Mouse (Mus musculus) liver, embryonic 11.5 days (tissue): ENCODE results near the gene Map9. TPM values are rescaled to one million over a fixed set of nuclear protein-coding genes. Genes with fewer than 3 reads are reported as not detected.
"Not testable (repeated sequence)": the region's sequence is repeated elsewhere in the genome, so short reads cannot be mapped to it uniquely, and the experiment has no call there.

Experiments used
- ATAC-seq: fragments of 200-750 bp; cut with Nextera tagmentation; replicated peaks from 2 replicates; pipeline ENCODE4 v1.8.0; 2017; ENCODE audit warnings: moderate number of reproducible peaks, mild to moderate bottlenecking, moderate TSS enrichment, moderate library complexity; ENCODE audit not compliant: low FRiP score
- DNase-seq: peaks from one replicate; pipeline ENCODE4 v3.0.0-alpha.2; 2017; ENCODE audit warnings: low spot score
- H3K27ac ChIP-seq: fragments of 300-500 bp; sonication (generic); 2 replicates; pipeline ENCODE4 v1.5.1; 2014; ENCODE audit warnings: mild to moderate bottlenecking, low read depth, low read length, control low read depth
- H3K27me3 ChIP-seq: fragments of 300-500 bp; sonication (generic); replicated peaks from 2 replicates; pipeline ENCODE4 v1.6.1; 2014; ENCODE audit warnings: low read length, mixed read lengths; ENCODE audit not compliant: control insufficient read depth, insufficient read depth
- H3K36me3 ChIP-seq: fragments of 300-500 bp; sonication (generic); 2 replicates; pipeline ENCODE4 v1.6.1; 2014; ENCODE audit warnings: mild to moderate bottlenecking, low read length, moderate library complexity, mixed read lengths; ENCODE audit not compliant: control insufficient read depth, insufficient read depth
- H3K4me1 ChIP-seq: fragments of 300-500 bp; sonication (generic); replicated peaks from 2 replicates; pipeline ENCODE4 v1.6.1; 2014; ENCODE audit warnings: low read length, mixed read lengths; ENCODE audit not compliant: control insufficient read depth, insufficient read depth
- H3K4me2 ChIP-seq: fragments of 300-500 bp; sonication (generic); 2 replicates; pipeline ENCODE4 v1.6.1; 2014; ENCODE audit warnings: mild to moderate bottlenecking, control low read depth, moderate library complexity
- H3K4me3 ChIP-seq: fragments of 300-500 bp; sonication (generic); 2 replicates; pipeline ENCODE4 v1.5.1; 2014; ENCODE audit warnings: low read depth, low read length, control low read depth
- H3K9ac ChIP-seq: fragments of 300-500 bp; sonication (generic); 2 replicates; pipeline ENCODE4 v1.6.1; 2014; ENCODE audit warnings: low read depth, low read length, control low read depth
- H3K9me3 ChIP-seq: fragments of 300-500 bp; sonication (generic); 2 replicates; pipeline ENCODE4 v1.6.1; 2016; ENCODE audit warnings: low read length, inconsistent platforms, mixed read lengths; ENCODE audit not compliant: control insufficient read depth
- WGBS: fragments of 180-500 bp; shearing (Covaris S2); extraction: QIAGEN DNeasy Blood & Tissue Kit; methylation state at CpG from one replicate; pipeline ENCODE4 v1.1.7; 2014; 5-methylcytosine and 5-hydroxymethylcytosine counted together
- polyA plus RNA-seq: library from polyadenylated mRNA; unstranded; fragments of >200 nt; fragmentation: Nextera tagmentation; extraction: Ambion mirVana; gene quantifications from 2 replicates; pipeline ENCODE4 v1.2.1, GENCODE M21; 2014

Gene Map9
- 1.5 and 1.8 TPM in 2 replicates for polyA plus RNA-seq

GRCm38 (mm10) chr3:82357797-82358524, at the start of gene Map9:
Map9 (plus strand) TSS chr3:82358044.
- H3K9me3 ChIP-seq = no peaks in the 10 kb centered on the region
- no peaks in the 10 kb centered on the region for H3K4me1 ChIP-seq
- no peaks in the 10 kb centered on the region for H3K27me3 ChIP-seq
- WGBS = under 1% methylated on average over 47 of the region's 54 CpGs
- H3K36me3 ChIP-seq = no peaks in the 10 kb centered on the region
- peak within 1 kb of the TSS; percentile 72 for H3K4me2 ChIP-seq
- H3K4me3 ChIP-seq = peak within 1 kb of the TSS; percentile 66
- no peak within 1 kb of the TSS for H3K27ac ChIP-seq
- DNase-seq (peak; percentile 87), ATAC-seq (peak; percentile 98)
- H3K9ac ChIP-seq = 0 out of 2 replicates have a peak within 1 kb of the TSS, but pooled peaks have one; percentile 1

- no peak for DNase-seq
- no peak overlapping the region for H3K9ac ChIP-seq
- H3K27me3 ChIP-seq = no peaks in the 10 kb centered on the region
- H3K4me1 ChIP-seq = no peaks in the 10 kb centered on the region
- no peak overlapping the region for H3K27ac ChIP-seq
- 78% methylated on average over 4 of the region's 4 CpGs for WGBS
- ATAC-seq = no peak
- no peak overlapping the region for H3K4me3 ChIP-seq
- H3K9me3 ChIP-seq = no peaks in the 10 kb centered on the region
- no peak overlapping the region for H3K4me2 ChIP-seq
- H3K36me3 ChIP-seq = no peaks in the 10 kb centered on the region
Observed at GRCm38 (mm10) chr3:82315728-82316127, 42.1 kb upstream of the Map9 start.

- H3K36me3 ChIP-seq, H3K9me3 ChIP-seq, H3K4me3 ChIP-seq, H3K27ac ChIP-seq, H3K9ac ChIP-seq, H3K27me3 ChIP-seq, DNase-seq, H3K4me2 ChIP-seq, ATAC-seq, H3K4me1 ChIP-seq: not testable (repeated sequence)
- WGBS = 86% methylated on average over 1 of the region's 1 CpGs
Observed at GRCm38 (mm10) chr3:82326736-82327135, 31.1 kb upstream of the Map9 start.

GRCm38 (mm10) chr3:82332067-82332466, 25.8 kb upstream of the Map9 start:
- H3K27ac ChIP-seq = no peak overlapping the region
- H3K4me2 ChIP-seq = no peak overlapping the region
- no peak overlapping the region for H3K4me3 ChIP-seq
- H3K27me3 ChIP-seq = no peaks in the 10 kb centered on the region
- 71% methylated on average over 1 of the region's 1 CpGs for WGBS
- no peak overlapping the region for H3K9ac ChIP-seq
- no peaks in the 10 kb centered on the region for H3K36me3 ChIP-seq
- no peak for ATAC-seq
- no peaks in the 10 kb centered on the region for H3K9me3 ChIP-seq
- no peaks in the 10 kb centered on the region for H3K4me1 ChIP-seq
- DNase-seq = no peak

- no peaks in the 10 kb centered on the region for H3K36me3 ChIP-seq
- no peaks in the 10 kb centered on the region for H3K9me3 ChIP-seq
- no peak overlapping the region for H3K9ac ChIP-seq
- DNase-seq (no peak), ATAC-seq (no peak)
- no peak overlapping the region for H3K4me3 ChIP-seq
- no peak overlapping the region for H3K27ac ChIP-seq
- H3K27me3 ChIP-seq = no peaks in the 10 kb centered on the region
- WGBS = 87% methylated on average over 4 of the region's 4 CpGs
- no peak overlapping the region for H3K4me2 ChIP-seq
- no peaks in the 10 kb centered on the region for H3K4me1 ChIP-seq
Observed at GRCm38 (mm10) chr3:82332536-82332935, 25.3 kb upstream of the Map9 start.

GRCm38 (mm10) chr3:82333128-82333969, 24.5 kb upstream of the Map9 start:
- ATAC-seq = peak; percentile 56; the same call in 1 of the 2 replicates
- Histone ChIP-seq H3K9ac (no peak overlapping the region), H3K36me3 (no peaks in the 10 kb centered on the region), H3K4me3 (no peak overlapping the region; the same call in 1 of the 2 replicates), H3K27ac (no peak overlapping the region), H3K4me1 (no peaks in the 10 kb centered on the region), H3K9me3 (no peaks in the 10 kb centered on the region), H3K27me3 (no peaks in the 10 kb centered on the region), H3K4me2 (peak overlapping the region; percentile 56)
- 6% methylated on average over 16 of the region's 16 CpGs for WGBS
- no peak for DNase-seq

- H3K27ac ChIP-seq = no peak overlapping the region
- no peaks in the 10 kb centered on the region for H3K9me3 ChIP-seq
- no peaks in the 10 kb centered on the region for H3K36me3 ChIP-seq
- 56% methylated on average over 10 of the region's 10 CpGs for WGBS
- DNase-seq (no peak), ATAC-seq (no peak)
- H3K9ac ChIP-seq = no peak overlapping the region
- H3K4me1 ChIP-seq = no peaks in the 10 kb centered on the region
- H3K4me2 ChIP-seq = no peak overlapping the region
- no peaks in the 10 kb centered on the region for H3K27me3 ChIP-seq
- H3K4me3 ChIP-seq = no peak overlapping the region
Observed at GRCm38 (mm10) chr3:82340111-82340510, 17.7 kb upstream of the Map9 start.

GRCm38 (mm10) chr3:82348277-82348860, 9.5 kb upstream of the Map9 start:
- Histone ChIP-seq H3K9ac (no peak overlapping the region), H3K4me3 (no peak overlapping the region), H3K4me1 (no peaks in the 10 kb centered on the region), H3K27me3 (no peaks in the 10 kb centered on the region), H3K9me3 (no peaks in the 10 kb centered on the region), H3K4me2 (no peak overlapping the region), H3K36me3 (no peaks in the 10 kb centered on the region), H3K27ac (no peak overlapping the region)
- DNase-seq = no peak
- WGBS = 62% methylated on average over 2 of the region's 2 CpGs
- no peak for ATAC-seq
